Mouse (Mus musculus): ENCODE data around the gene Tmem189.
A peak's percentile ranks its signal among the peaks of the same experiment; 100 is the strongest.

Tmem189 gene

DNA sequence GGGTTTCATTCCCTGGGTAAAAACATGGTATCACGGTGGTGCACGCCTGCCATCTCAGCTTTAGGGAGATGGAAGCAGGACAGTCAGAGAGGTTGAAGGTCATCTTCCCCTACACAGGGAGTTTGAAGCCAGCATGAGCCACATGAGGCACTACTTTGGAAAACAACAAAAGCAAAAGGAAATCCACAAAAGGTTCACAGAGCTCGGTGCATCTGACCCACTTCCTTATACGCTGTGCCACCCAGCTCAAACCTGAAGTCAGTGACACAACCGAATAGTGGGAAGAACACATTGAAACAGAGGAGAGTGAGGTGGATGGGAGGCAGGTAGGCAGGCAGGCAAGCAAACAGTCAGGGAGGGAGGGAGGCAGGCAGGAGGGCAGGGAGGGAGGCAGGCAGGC, 11.8 kb upstream of the Tmem189 start:
- no peak for DNase-seq (ENCODE audit: low spot score in 2 of 2)

DNA sequence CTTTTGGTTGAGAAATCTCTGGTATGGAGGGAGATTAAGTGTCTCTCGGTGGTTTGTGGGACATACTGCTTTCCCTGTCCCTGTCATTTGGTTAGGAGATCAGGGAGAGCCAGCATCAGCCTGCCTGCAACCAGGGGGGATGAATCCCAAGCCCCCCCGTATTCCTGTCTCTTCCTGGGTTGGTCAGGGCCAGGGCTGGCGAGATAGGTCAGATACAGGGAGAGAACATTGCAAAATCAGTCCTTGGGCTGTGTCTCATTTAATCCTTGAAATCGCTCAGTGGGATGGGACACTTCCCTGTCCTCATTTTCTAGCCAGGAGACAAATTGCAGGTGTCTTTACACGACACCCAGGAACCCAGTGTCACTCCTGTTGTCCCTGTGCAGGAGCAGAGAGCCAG, 10.4 kb upstream of the Tmem189 start:
- DNase-seq (ENCODE audit: low spot score in 2 of 2), result no peak

DNA sequence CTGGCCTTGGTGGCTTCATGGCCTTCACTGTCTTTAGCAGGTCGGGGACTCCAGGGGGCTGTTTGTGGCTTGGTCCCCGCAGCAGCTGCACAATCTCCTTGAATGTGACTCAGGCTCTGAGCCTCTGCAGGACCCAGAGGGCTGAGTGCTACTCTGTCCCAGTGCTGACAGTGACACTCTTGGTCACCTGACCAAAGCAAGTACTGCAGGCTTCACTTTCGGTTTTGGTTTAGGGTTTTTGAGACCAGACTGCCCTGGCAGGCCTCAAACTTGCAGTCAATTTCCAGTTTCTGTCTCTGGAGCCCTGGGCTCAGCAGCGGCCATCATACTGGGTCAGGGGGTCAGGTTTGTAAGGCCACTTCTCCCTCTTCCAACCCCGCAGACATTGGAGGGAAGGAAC, 8.3 kb upstream of the Tmem189 start:
- DNase-seq (ENCODE audit: low spot score in 2 of 2), result peak in 1 of 2 experiments; percentile 39

DNA sequence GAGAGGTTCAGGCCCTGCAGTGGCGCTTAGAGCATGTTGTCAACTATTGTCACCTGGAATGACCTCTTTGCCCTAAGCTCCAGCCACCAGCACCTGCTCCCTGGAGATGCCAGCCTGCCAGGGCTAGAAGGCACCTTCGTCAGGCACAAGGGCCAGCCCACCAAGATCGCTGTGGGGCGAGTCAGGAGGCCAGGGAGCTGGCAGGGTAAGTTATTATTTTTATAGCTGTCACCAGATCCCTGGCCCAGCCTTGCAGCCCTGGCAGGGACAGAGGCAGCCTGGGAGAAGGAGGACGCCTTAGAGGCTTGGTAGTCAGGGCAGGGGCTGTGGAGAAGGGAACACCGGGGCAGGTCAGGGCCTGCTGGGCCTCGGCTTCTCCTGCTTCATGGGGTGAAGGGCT, 6.5 kb upstream of the Tmem189 start:
- DNase-seq (ENCODE audit: low spot score in 2 of 2), result peak in 1 of 2 experiments; percentile 68

DNA sequence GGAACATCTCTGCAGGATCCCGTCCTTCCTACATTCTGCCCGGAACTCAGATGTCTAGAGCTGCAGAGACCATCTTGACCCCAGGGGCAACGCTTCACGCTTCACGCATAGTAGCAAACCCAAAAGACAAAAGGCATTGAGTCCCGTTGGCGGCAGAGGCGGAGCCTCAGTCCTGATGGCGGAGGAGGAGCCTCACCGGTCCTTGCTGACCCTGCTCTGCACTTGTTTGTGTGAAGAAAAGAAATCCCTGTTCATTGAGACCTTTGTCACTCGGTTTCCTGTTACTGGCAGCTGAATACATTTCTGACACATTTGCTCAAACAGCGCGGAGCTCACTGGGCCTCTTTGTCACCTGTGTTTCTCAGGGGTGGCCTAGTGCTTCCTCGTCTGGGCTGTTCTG, 5.9 kb upstream of the Tmem189 start:
- DNase-seq (ENCODE audit: low spot score in 2 of 2), result no peak

DNA sequence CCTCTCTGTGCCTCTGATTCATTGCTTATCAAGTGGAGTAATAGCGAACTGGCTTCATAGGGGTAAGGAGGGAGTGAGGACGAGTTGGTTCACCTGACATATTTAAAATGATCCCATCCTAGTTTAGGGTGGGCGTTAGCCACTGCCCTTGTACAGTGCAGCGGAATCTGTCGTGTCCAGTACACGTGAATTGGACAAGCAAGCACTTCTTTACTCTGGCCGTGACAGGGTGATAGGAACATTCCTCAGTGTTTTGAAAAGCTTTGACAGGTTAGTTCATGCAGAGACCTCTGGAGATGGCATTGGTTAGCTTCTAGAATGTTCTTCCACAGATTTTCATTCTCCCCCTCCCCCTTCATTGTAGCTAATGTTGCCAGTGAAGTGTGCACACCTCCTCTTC, 5.3 kb upstream of the Tmem189 start:
- DNase-seq (ENCODE audit: low spot score in 2 of 2), result no peak

DNA sequence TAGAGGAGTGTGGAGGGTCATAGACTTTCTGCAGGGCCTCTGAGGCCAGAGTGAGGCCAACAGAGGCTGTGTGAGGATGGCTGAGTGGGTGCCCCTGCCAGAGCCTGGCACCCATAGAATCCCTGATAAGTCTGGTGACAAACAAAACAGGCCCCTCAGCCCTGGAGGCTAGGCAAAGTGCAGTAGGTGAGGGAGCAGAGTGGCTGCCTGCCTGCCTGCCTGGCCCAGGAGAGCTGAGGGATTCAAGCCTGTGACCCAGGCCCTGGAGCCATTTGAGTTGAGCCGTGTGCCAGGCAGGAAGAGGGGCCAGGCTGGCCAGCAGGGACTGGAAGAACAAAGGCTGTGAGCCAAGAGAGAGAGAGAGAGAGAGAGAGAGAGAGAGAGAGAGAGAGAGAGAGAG, 4.6 kb upstream of the Tmem189 start:
- no peak for DNase-seq (ENCODE audit: low spot score in 2 of 2)

DNA sequence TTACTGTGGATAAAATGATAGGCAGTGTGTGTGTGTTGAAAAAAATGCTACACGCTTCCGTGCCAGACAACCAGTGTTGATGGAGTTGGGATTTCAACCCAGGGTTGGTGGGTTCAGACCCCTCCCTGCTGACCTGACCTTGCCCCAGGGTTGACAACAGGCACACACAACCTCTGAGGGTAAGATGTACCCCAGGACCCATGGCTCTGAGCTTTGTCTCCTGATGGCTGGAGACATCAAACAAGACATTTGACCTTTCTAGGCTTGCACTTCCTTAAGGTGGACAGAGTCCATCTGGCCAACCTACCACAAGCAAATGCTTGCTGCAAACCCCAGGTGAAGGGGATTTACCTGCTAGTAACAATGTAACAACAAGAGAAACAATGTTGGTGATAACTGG, 3.9 kb upstream of the Tmem189 start:
- DNase-seq (ENCODE audit: low spot score in 2 of 2), result no peak

DNA sequence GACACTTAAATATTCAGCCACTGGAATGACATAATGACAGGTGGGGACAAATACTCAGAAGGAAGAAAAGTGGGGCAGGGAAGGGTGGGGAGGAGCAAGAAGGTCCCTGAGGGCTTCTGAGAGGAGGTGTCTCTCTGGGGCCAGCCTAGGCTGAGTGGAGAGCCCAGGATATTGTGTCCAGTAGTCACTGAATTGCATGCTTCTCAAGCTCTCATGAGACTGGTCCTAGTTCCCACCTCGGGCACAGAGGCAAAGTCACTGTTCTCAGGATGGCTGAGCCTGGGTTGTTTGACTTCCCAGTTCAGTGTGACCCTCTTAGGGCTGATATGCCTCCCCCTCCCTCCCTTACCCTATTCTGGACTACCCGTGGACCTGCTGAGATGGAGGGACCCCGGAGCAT, 3.2 kb upstream of the Tmem189 start:
- no peak for DNase-seq (ENCODE audit: low spot score in 2 of 2)

DNA sequence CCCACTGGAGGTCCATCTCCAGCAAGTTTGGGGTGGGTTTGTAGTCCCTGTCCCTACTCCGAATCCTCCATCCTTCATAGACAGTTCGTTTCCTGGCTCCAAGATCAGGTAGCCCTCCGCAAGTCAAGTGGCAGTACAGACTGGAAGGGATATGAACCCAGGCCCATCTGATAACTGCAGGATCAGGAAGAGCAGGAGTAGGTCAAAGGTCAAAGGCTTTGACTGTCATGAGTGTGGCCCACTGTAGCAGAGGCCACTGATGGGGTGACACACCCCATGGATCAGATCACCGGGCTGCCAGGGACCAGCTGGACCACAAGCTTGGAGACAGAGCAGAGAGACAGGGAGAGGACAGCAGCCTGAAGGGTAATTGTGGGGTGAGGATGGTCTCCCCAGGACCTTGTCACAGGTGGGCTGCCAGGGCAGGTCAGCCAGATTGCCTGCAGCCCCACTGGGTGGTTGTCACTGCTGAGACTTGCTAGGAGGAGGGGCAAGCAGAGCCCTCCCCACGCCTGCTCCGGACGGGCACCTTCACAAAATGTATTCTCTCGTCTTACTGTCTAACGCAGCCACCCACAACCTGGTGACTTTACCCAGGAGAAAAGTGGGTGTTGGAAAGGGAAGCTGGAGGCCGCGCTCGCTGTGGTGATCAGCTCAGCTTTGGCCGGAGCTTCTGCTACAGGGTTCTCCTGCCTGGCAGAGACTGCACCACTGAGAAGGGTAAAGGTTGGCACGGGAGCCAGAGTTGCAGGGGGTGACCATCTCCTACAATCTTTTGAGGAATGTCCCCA, 2.4 kb upstream of the Tmem189 start:
- DNase-seq (ENCODE audit: low spot score in 2 of 2), result peak in 1 of 2 experiments; percentile 20

DNA sequence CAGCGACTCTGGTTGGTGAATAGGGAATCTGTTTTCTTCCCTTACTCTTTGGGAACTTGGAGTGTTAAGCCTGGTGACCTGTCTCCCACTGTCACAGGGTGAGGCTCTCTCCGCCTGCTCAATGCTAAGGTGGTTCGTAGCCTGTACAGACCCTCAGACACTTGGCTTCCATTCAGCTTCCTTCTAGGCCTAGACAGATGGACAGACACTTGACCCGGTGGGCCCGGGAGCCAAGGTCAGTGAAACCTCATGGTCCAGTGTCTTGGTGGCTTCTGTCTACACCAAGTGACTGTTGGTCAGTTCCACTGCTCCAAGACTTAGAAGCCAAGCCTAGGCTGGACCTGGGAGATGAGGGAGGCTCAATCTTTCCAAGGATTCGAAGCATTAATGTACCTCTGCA, 1.8 kb upstream of the Tmem189 start:
- DNase-seq (ENCODE audit: low spot score in 2 of 2), result no peak

DNA sequence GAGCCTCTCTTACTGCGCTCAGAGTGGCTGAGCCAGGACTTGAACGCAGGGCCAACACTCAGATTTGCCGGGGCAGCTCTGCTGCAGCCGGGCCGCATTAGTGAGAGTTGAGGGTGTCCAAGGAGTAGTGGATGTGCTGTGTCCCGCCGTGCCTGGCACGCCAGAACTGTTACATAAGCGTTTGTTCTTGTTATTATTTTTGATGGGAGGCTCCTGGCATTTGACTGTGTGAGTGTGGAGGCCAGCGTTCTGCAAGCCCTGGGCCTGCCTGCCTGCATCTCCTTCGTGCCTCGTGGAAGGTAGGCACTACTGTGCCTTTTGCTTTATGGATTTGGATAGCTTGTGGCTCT, 1.3 kb upstream of the Tmem189 start:
- DNase-seq (ENCODE audit: low spot score in 2 of 2), result peak in 1 of 2 experiments; percentile 49

DNA sequence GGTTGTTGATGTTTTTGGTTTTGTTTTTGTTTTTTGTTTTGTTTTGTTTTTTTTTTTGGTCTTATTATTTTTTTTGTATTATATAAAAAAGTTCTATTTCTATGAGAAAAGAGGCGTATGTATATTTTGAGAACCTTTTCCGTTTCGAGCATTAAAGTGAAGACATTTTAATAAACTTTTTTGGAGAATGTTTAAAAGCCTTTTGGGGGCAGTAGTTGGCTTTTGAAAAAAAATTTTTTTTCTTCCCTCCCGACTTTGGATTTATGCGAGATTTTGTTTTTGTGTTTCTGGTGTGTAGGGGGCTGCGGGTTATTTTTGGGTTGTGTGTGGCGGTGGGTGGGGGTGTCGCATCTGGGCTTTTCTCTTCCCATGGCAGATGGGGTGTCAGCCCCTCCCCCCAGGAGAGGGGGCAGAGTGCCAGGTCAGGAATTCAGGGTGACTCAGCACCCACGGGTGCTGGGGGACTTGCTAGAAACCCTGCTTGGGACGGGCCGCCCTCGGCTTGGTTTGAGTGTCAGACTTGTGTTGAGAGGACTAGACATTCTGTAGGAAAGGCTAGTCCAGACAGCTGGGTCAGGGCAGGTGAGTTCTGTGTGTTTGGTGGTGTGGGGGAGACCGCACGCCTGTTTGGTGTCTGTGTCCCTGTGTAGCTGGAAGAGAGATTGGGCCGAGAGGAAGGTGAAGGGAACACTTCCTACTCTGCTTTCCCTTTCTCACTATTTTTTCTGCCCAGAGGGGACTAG, 768 bp upstream of the Tmem189 start:
- DNase-seq (ENCODE audit: low spot score in 2 of 2), result peak in 1 of 2 experiments; percentile 40

DNA sequence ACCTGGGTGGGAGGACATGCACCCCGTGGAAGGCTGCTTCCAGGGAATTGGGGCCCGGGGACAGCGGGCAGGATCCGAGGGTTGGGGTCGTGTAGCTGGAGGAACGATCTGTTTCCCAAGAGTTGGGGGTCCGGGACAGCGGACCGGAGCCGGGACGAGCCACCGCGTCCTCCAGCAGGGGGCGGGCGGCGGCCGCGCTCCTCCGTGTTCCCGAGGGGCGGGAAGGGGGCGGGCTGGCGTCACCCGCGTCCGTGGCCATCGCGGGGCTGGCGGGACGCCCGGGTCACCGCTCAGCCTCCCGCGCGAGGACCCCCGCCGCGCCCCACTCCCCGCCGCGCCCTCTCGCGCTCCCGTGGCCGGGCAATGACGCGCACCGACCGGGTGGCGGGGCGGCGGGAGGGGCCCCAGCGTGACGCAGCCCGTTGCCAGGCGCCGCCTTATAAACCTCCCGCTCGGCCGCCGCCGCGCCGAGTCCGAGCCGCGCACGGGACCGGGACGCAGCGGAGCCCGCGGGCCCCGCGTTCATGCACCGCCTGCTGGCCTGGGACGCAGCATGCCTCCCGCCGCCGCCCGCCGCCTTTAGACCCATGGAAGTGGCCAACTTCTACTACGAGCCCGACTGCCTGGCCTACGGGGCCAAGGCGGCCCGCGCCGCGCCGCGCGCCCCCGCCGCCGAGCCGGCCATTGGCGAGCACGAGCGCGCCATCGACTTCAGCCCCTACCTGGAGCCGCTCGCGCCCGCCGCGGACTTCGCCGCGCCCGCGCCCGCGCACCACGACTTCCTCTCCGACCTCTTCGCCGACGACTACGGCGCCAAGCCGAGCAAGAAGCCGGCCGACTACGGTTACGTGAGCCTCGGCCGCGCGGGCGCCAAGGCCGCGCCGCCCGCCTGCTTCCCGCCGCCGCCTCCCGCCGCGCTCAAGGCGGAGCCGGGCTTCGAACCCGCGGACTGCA, 847 bp downstream of the Tmem189 start, which contains the start of gene Cebpb:
Gene Cebpb (plus strand): TSS at position 418 of the 954 bp plus-strand sequence.
- DNase-seq (ENCODE audit: low spot score in 2 of 2), result peak; percentile 88 to 91

DNA sequence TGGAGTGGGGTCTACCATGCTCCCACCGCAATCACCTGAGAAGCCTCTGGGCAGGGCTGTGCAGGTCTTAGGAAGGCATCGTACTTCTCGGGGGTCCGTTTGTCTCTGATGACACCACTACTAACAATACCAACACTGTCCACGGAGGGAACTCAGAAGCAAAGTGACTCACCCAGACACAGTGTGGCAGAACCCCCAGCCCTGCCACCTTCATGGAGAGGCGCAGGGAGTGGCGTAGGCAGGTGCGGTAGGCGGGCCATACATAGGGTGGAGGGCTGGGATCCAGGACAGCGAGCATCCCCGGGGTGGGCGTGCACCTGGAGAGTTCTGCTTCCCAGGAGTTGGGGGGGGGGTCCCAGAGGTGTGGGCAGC, 1.5 kb downstream of the Tmem189 start:
- DNase-seq (ENCODE audit: low spot score in 2 of 2), result no peak

DNA sequence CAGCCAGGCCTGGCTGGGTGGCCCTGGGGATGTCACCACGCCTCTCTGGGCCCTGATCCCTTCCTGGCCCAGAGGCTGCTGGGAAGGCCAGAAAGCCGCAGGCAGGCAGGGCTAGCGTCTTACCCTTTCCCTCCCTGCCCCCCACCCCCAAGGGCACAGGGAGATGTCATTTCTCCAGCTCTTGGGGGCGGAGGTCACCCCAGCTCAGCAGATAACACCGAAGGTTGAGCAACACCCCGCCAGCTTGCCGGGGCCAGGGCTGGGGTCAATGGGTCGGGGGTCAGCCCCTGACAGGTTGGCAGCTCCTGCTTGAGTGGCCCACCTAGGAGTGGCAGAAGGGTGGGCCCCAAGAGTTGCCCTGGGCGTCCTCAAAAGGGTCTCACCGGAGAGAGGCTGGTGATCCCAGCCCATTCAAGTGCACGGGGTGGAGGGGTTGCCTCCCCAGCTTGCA, 1.9 kb downstream of the Tmem189 start:
- peak in 1 of 2 experiments; percentile 22 for DNase-seq (ENCODE audit: low spot score in 2 of 2)

DNA sequence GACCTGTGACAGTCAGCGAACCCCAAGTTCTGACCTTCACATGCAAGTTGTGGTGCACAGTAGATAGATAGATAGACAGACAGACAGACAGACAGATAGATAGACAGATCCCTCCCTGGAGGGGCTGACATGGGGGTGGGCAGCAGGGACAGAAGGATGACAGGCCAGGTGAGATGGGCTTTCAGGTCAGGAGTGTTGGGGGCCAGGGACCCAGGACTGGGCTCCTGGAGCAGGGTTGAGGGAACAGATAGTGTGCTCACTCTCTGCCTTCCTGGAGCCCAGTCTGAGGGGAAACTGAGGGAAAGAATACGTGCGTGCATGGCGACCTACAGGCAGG, 2.4 kb downstream of the Tmem189 start:
- DNase-seq (ENCODE audit: low spot score in 2 of 2), result no peak

DNA sequence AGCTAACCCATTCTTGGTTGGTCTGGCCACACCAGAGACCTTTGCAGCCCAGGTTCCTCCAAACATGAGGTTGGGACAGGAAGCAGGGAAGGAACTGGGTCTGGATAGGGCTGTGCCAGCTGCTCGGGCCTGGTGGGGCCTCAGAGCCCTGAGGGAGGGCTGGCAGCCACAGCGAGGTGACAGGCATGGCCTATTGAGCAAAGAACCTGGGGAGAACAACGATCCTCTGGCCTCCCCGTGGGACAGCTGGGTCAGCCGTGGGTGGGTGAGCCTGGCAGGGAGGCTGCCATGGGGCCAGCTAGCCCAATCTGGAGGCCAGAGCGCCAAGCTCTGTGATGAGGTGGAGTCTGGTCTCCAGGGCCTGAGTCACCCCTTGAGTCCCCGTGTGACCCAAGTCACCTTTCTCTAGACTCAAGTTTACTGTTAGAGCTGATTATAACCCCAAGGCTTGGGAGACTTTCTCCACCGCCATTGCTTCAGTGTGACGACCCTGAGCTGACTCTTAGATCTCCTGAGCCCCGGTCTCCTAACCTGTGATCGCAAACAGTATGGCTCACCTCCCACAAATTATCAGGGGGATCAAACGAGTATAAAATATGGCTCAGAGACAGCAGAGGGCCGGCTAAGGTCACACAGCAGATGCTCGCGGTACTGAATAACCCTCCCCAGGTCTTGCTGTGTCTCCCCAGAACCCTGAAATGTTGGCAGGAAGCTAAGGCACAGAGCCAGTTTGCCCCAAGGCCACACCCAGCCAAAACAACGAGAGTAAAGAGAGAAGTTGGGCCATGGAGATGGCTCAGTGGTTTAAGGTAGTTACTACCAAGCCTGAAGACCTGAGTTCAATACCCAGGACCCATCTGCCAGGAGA, 3.0 kb downstream of the Tmem189 start:
- DNase-seq (ENCODE audit: low spot score in 2 of 2), result no peak

DNA sequence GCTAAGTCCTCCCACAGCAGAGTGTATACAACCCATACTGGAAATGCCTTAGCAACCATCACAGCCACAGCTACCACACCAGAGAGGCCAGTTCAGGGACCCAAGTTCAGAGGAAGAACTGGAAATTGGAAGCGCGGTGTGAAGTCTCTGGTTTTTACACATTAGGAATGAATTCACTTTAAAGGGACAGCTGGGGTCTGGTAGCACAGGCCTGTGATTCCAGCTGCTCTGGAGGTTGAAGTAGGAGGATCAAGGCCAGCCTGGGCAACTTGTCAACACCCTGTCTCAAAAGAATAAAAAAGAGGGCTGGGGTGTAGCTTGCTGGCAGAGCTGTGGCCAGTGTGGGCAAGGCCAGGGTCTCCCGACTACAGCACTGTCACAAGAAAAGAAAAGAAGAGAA, 3.8 kb downstream of the Tmem189 start:
- no peak for DNase-seq (ENCODE audit: low spot score in 2 of 2)

DNA sequence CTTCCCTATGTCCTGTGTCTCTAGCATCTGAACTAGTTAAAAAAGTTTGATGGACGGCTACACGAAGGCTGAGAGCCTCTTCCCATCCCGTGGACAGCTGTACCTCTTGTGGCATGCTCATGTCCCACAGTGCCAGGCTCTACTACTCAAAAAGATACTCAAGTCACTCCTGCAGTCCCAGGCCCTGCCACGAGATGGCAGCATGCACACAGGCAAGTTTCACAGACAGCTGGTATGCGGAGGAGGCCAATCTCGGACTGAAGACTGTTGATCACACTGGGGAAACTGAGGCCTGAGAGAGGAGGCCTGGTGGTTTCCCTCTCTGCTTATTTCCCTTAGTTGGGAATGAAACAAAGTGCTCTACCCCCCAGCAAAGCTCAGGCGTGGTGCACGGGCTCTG, 4.5 kb downstream of the Tmem189 start:
- DNase-seq (ENCODE audit: low spot score in 2 of 2), result peak; percentile 96 to 98

DNA sequence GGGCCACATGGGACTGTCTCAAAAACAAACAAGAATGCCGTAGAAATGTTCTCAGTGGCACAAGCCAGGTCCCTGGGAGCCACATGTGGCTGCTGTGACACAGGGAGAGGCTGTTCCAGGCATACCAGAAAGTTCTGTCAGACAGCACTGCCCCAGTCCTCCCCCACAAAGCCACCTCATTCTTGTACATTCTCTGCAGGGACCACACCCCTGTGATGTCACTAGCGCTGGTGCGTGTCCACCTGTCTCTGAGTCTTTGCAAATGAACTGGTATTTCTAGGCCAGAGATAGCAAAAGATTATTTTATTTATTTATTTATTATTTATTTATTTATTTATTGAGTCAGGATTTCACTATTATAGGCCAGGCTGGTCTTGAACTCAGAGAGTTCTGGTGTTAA, 5.9 kb downstream of the Tmem189 start:
- no peak for DNase-seq (ENCODE audit: low spot score in 2 of 2)

All from urinary bladder, postnatal 36 days (tissue).